29 mouse cellular contexts compared by ENCODE assay signal in genomic region chr13:57830091-57830490, GRCm38 (mm10).
DNase-seq lines count a peak whose midpoint lies in the region; ATAC-seq lines count a peak whose summit lies in the region.
"Had no signal": no experiment of that assay in that cellular context is flagged by ENCODE, and none has a peak within 500 bp of the region (broad histone marks: within the 10 kb centered on the region; RNA-seq: fewer than 3 reads in every experiment).

No protein-coding gene starts in this region.

- peaks cover 7% of the 10 kb centered on the region; the same call in 1 of the 2 replicates for H3K9me3 ChIP-seq in embryonic facial prominence, embryonic 10.5 days
- H3K9me3 ChIP-seq in limb, embryonic 11.5 days (ENCODE audit: control insufficient read depth, low read length): no peaks in the 10 kb centered on the region
- H3K9me3 ChIP-seq in liver, embryonic 11.5 days (ENCODE audit: control insufficient read depth, low read length): 0 out of 2 replicates have a peak, but pooled peaks cover 4% of the 10 kb centered on the region
- H3K9me3 ChIP-seq: embryonic facial prominence, embryonic 15.5 days had no signal

- peak; percentile 46 for DNase-seq in ES-CJ7 (ENCODE audit: low read depth, low spot score)
- DNase-seq in R1 (ENCODE audit: low read depth, low spot score): peak; percentile 75
- DNase-seq in embryonic facial prominence, embryonic 10.5 days (ENCODE audit: low spot score): peak; percentile 16
- peak; percentile 44 for DNase-seq in limb, embryonic 11.5 days (ENCODE audit: low spot score)
- DNase-seq in liver, embryonic 11.5 days (ENCODE audit: low spot score): no peak
- no peak for DNase-seq in spleen, postnatal 10 days (ENCODE audit: low spot score in 2 of 2)
- DNase-seq: adrenal gland, adult 8-10 months; adrenal gland, postnatal 25 days; B cell, adult 2 months; cerebellum, adult 11-12 months; cerebellum, adult 8-10 months; cerebellum, postnatal 10 days; cerebellum, postnatal 36 days; embryo, embryonic 11 days; gastrocnemius, postnatal 25 days; heart, adult 18-20 months; heart, postnatal 10 days; heart, postnatal 36 days had no signal

- peak overlapping the region; percentile 52; the same call in 1 of the 2 replicates for H3K27ac ChIP-seq in embryonic facial prominence, embryonic 10.5 days (replicated peaks)
- no peak overlapping the region for H3K27ac ChIP-seq in limb, embryonic 11.5 days (replicated peaks; ENCODE audit: low read depth, low read length)
- H3K27ac ChIP-seq in liver, embryonic 11.5 days (ENCODE audit: low read depth, low read length): no peak overlapping the region
- H3K27ac ChIP-seq: embryonic facial prominence, embryonic 15.5 days; heart, embryonic 15.5 days; hindbrain, embryonic 10.5 days had no signal

- no peak overlapping the region for H3K4me2 ChIP-seq in limb, embryonic 11.5 days (ENCODE audit: low read depth, severe bottlenecking)
- no peak overlapping the region for H3K4me2 ChIP-seq in liver, embryonic 11.5 days
- H3K4me2 ChIP-seq: embryonic facial prominence, embryonic 12.5 days; embryonic facial prominence, embryonic 15.5 days; forebrain, embryonic 15.5 days; heart, embryonic 12.5 days; heart, embryonic 15.5 days; hindbrain, embryonic 13.5 days had no signal

- H3K4me1 ChIP-seq in embryonic facial prominence, embryonic 10.5 days: peaks cover 22% of the 10 kb centered on the region
- H3K4me1 ChIP-seq in limb, embryonic 11.5 days (ENCODE audit: control insufficient read depth, insufficient read depth, low read length): peaks cover 7% of the 10 kb centered on the region; the same call in 1 of the 2 replicates
- no peaks in the 10 kb centered on the region for H3K4me1 ChIP-seq in liver, embryonic 11.5 days (replicated peaks; ENCODE audit: control insufficient read depth, insufficient read depth, low read length)
- H3K4me1 ChIP-seq: heart, embryonic 15.5 days had no signal

- 41% methylated on average over 2 of the region's 2 CpGs for WGBS in embryonic facial prominence, embryonic 10.5 days
- WGBS in limb, embryonic 11.5 days: 35% methylated on average over 2 of the region's 2 CpGs
- 37% methylated on average over 2 of the region's 2 CpGs for WGBS in liver, embryonic 11.5 days

- H3K4me3 ChIP-seq in embryonic facial prominence, embryonic 10.5 days: no peak overlapping the region
- no peak overlapping the region for H3K4me3 ChIP-seq in limb, embryonic 11.5 days (ENCODE audit: low read depth, low read length)
- no peak overlapping the region for H3K4me3 ChIP-seq in liver, embryonic 11.5 days (ENCODE audit: low read depth, low read length)
- H3K4me3 ChIP-seq: embryonic facial prominence, embryonic 12.5 days; embryonic facial prominence, embryonic 15.5 days; forebrain, embryonic 15.5 days; heart, embryonic 12.5 days; heart, embryonic 15.5 days; hindbrain, embryonic 10.5 days; hindbrain, embryonic 13.5 days had no signal

- H3K9ac ChIP-seq in limb, embryonic 11.5 days (ENCODE audit: low read length): no peak overlapping the region
- no peak overlapping the region for H3K9ac ChIP-seq in liver, embryonic 11.5 days (ENCODE audit: low read depth, low read length)
- H3K9ac ChIP-seq: embryonic facial prominence, embryonic 12.5 days; embryonic facial prominence, embryonic 15.5 days; forebrain, embryonic 15.5 days; heart, embryonic 12.5 days; heart, embryonic 15.5 days had no signal

- no peak for ATAC-seq in limb, embryonic 11.5 days (ENCODE audit: insufficient number of reproducible peaks, low FRiP score, low TSS enrichment, low read depth)
- no peak for ATAC-seq in liver, embryonic 11.5 days (replicated peaks; ENCODE audit: low FRiP score)
- no peak for ATAC-seq in megakaryocyte-erythroid progenitor cell, adult 5-6 weeks (replicated peaks; ENCODE audit: low FRiP score, low TSS enrichment, poor library complexity, severe bottlenecking)
- ATAC-seq: activated CD4-positive, CD25-positive, alpha-beta regulatory T cell, adult 4 months; forebrain, embryonic 15.5 days; hindbrain, embryonic 16.5 days had no signal

- H3K36me3 ChIP-seq in embryonic facial prominence, embryonic 10.5 days (replicated peaks): no peaks in the 10 kb centered on the region
- H3K36me3 ChIP-seq in limb, embryonic 11.5 days (ENCODE audit: control insufficient read depth, insufficient read depth, low read length): no peaks in the 10 kb centered on the region
- H3K36me3 ChIP-seq in liver, embryonic 11.5 days (ENCODE audit: control insufficient read depth, insufficient read depth, low read length): no peaks in the 10 kb centered on the region
- H3K36me3 ChIP-seq: embryonic facial prominence, embryonic 12.5 days; embryonic facial prominence, embryonic 15.5 days; forebrain, embryonic 15.5 days; heart, embryonic 12.5 days; heart, embryonic 15.5 days; hindbrain, embryonic 10.5 days had no signal

- no peaks in the 10 kb centered on the region for H3K27me3 ChIP-seq in embryonic facial prominence, embryonic 10.5 days (replicated peaks; ENCODE audit: low read depth, poor library complexity, severe bottlenecking)
- no peaks in the 10 kb centered on the region for H3K27me3 ChIP-seq in limb, embryonic 11.5 days (ENCODE audit: control insufficient read depth, insufficient read depth, low read length)
- H3K27me3 ChIP-seq in liver, embryonic 11.5 days (replicated peaks; ENCODE audit: control insufficient read depth, insufficient read depth, low read length): no peaks in the 10 kb centered on the region
- H3K27me3 ChIP-seq: CH12.LX; embryonic facial prominence, embryonic 12.5 days; embryonic facial prominence, embryonic 15.5 days; forebrain, embryonic 15.5 days; heart, embryonic 12.5 days; heart, embryonic 15.5 days; hindbrain, embryonic 13.5 days had no signal

Comparison
In these comparisons a context has a peak if more than half of its experiments do, and no peak if none do; other contexts are left out.
1. DNase-seq: peak in ES-CJ7 (single experiment), R1 (single experiment), embryonic facial prominence, embryonic 10.5 days (single experiment) and limb, embryonic 11.5 days (single experiment); none in liver, embryonic 11.5 days (single experiment) and spleen, postnatal 10 days (0 of 2).